In the genomic region with DNA sequence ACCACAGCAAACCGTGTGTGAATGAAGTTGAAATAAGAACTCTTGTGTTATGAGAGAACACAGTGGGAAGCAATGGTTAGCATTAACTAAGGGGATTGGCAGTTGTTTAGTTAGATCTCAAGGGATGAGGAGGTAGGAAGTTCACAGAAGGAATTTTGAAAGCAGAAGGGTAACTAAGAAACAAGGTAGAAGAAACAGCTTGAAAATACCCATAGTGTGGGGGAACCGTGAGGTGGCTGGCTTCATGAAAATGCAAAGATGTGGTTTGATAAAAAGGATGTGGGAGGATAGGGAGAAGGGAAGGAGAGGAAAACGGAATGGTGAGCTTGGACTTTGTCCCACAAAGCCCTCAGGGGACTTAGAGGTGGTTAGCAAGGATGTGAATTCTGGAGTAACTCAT, we compare ENCODE assay signal across 25 mouse cellular contexts.
DNase-seq lines count a peak whose midpoint lies in the region; ATAC-seq and TF ChIP-seq lines count a peak whose summit lies in the region.
"Had no signal": no experiment of that assay in that cellular context is flagged by ENCODE, and none has a peak within 500 bp of the region (broad histone marks: within the 10 kb centered on the region; RNA-seq: fewer than 3 reads in every experiment).

No protein-coding gene starts in this region.

- no peak for TF ChIP-seq CTCF in heart, adult 2 months (IDR thresholded peaks at IDR 0.05)
- TF ChIP-seq CTCF in left cerebral cortex, adult 2 months (IDR thresholded peaks at IDR 0.05), result no peak

- H3K4me3 ChIP-seq in forebrain, embryonic 13.5 days, result no peak overlapping the region
- H3K4me3 ChIP-seq in forebrain, embryonic 11.5 days (ENCODE audit: low read depth, low read length), result no peak overlapping the region
- no peak overlapping the region for H3K4me3 ChIP-seq in heart, embryonic 10.5 days
- H3K4me3 ChIP-seq in heart, adult 2 months, result no peak overlapping the region
- H3K4me3 ChIP-seq in left cerebral cortex, adult 2 months, result no peak overlapping the region
- H3K4me3 ChIP-seq: embryonic facial prominence, embryonic 10.5 days; embryonic facial prominence, embryonic 12.5 days; forebrain, embryonic 12.5 days; forebrain, embryonic 15.5 days had no signal

- intact Hi-C loops in heart, adult 2 months (cut with DNase I), result no loop called here
- intact Hi-C loops in left cerebral cortex, adult 2 months (cut with DNase I), result no loop called here

- no peak for TF ChIP-seq EP300 in heart, adult 2 months (IDR thresholded peaks at IDR 0.05; ENCODE audit: insufficient read depth, low read depth, low read length)

- no peaks in the 10 kb centered on the region; the same call in 1 of the 2 replicates for H3K4me1 ChIP-seq in forebrain, embryonic 13.5 days
- H3K4me1 ChIP-seq in forebrain, embryonic 11.5 days (replicated peaks; ENCODE audit: control insufficient read depth, insufficient read depth, low read length), result no peaks in the 10 kb centered on the region
- no peaks in the 10 kb centered on the region for H3K4me1 ChIP-seq in heart, embryonic 10.5 days
- H3K4me1 ChIP-seq in heart, adult 2 months (ENCODE audit: control insufficient read depth, insufficient read depth, low read length), result no peaks in the 10 kb centered on the region
- H3K4me1 ChIP-seq: embryonic facial prominence, embryonic 10.5 days; embryonic facial prominence, embryonic 12.5 days; forebrain, embryonic 12.5 days had no signal

- no peaks in the 10 kb centered on the region for H3K9me3 ChIP-seq in forebrain, embryonic 13.5 days (replicated peaks)
- no peaks in the 10 kb centered on the region for H3K9me3 ChIP-seq in forebrain, embryonic 11.5 days (ENCODE audit: control insufficient read depth, low read length)
- no peaks in the 10 kb centered on the region for H3K9me3 ChIP-seq in heart, embryonic 10.5 days
- H3K9me3 ChIP-seq: embryonic facial prominence, embryonic 10.5 days; embryonic facial prominence, embryonic 12.5 days; forebrain, embryonic 12.5 days; forebrain, embryonic 15.5 days; G1E had no signal

- peak overlapping the region; percentile 65; the same call in 1 of the 2 replicates for H3K27ac ChIP-seq in forebrain, embryonic 13.5 days
- H3K27ac ChIP-seq in forebrain, embryonic 11.5 days (ENCODE audit: low read depth, low read length), result no peak overlapping the region
- no peak overlapping the region for H3K27ac ChIP-seq in heart, embryonic 10.5 days
- H3K27ac ChIP-seq in heart, adult 2 months, result no peak overlapping the region
- H3K27ac ChIP-seq in left cerebral cortex, adult 2 months, result peak overlapping the region; percentile 42; the same call in 1 of the 2 replicates
- H3K27ac ChIP-seq: embryonic facial prominence, embryonic 10.5 days; embryonic facial prominence, embryonic 12.5 days; forebrain, embryonic 12.5 days had no signal

- ATAC-seq in forebrain, embryonic 13.5 days, result no peak
- ATAC-seq in forebrain, embryonic 11.5 days (replicated peaks; ENCODE audit: low FRiP score), result no peak
- ATAC-seq: CD4-positive, CD25-positive, alpha-beta regulatory T cell, adult 4 months; forebrain, embryonic 15.5 days; forebrain, postnatal 0 days had no signal

- no peaks in the 10 kb centered on the region for H3K79me2 ChIP-seq in heart, adult 2 months (replicated peaks; ENCODE audit: control insufficient read depth, insufficient read depth, low read length)

- no peaks in the 10 kb centered on the region for H3K27me3 ChIP-seq in forebrain, embryonic 13.5 days
- no peaks in the 10 kb centered on the region for H3K27me3 ChIP-seq in forebrain, embryonic 11.5 days (ENCODE audit: control insufficient read depth, insufficient read depth, low read length)
- H3K27me3 ChIP-seq in heart, embryonic 10.5 days (ENCODE audit: insufficient read depth, poor library complexity, severe bottlenecking), result no peaks in the 10 kb centered on the region
- no peaks in the 10 kb centered on the region for H3K27me3 ChIP-seq in heart, adult 2 months (ENCODE audit: control insufficient read depth, insufficient read depth, low read length)
- H3K27me3 ChIP-seq: CH12.LX; embryonic facial prominence, embryonic 12.5 days; forebrain, embryonic 12.5 days; forebrain, embryonic 15.5 days had no signal

- H3K36me3 ChIP-seq in forebrain, embryonic 13.5 days (ENCODE audit: poor library complexity, severe bottlenecking), result peaks cover 66% of the 10 kb centered on the region
- H3K36me3 ChIP-seq in forebrain, embryonic 11.5 days (ENCODE audit: control insufficient read depth, insufficient read depth, low read length), result peaks cover 4% of the 10 kb centered on the region; the same call in 1 of the 2 replicates
- H3K36me3 ChIP-seq in heart, embryonic 10.5 days, result no peaks in the 10 kb centered on the region
- no peaks in the 10 kb centered on the region for H3K36me3 ChIP-seq in heart, adult 2 months (ENCODE audit: control insufficient read depth, insufficient read depth, low read length)
- H3K36me3 ChIP-seq: G1E had no signal

- WGBS in forebrain, embryonic 13.5 days, result 86% methylated on average over 3 of the region's 3 CpGs
- 85% methylated on average over 3 of the region's 3 CpGs for WGBS in forebrain, embryonic 11.5 days
- 63% methylated on average over 3 of the region's 3 CpGs for WGBS in heart, embryonic 10.5 days
- WGBS in heart, adult 2 months, result 50% methylated on average over 3 of the region's 3 CpGs

- H3K4me2 ChIP-seq in forebrain, embryonic 13.5 days, result no peak overlapping the region
- H3K4me2 ChIP-seq in forebrain, embryonic 11.5 days (ENCODE audit: low read depth, low read length, severe bottlenecking), result no peak overlapping the region
- H3K4me2 ChIP-seq: embryonic facial prominence, embryonic 12.5 days; forebrain, embryonic 12.5 days; forebrain, embryonic 15.5 days had no signal

- DNase-seq in forebrain, embryonic 11.5 days (ENCODE audit: low spot score), result no peak
- DNase-seq in heart, embryonic 10.5 days (ENCODE audit: low spot score), result peak; percentile 14
- DNase-seq in heart, adult 2 months, result no peak
- no peak for DNase-seq in left cerebral cortex, adult 2 months (ENCODE audit: extremely low spot score in 1 of 2, low spot score in 2 of 2)
- no peak for DNase-seq in left cerebral cortex, adult 11 months (ENCODE audit: low spot score)
- peak; percentile 58 for DNase-seq in telencephalon, adult 2 months (ENCODE audit: low read depth, low spot score)
- no peak for DNase-seq in lung, postnatal 14 days
- DNase-seq: adrenal gland, adult 2 months; adrenal gland, postnatal 10 days; adrenal gland, postnatal 25 days; B cell, adult 2 months; cerebellum, adult 11-12 months; cerebellum, adult 2 months; cerebellum, adult 9-10 months; cerebellum, postnatal 10 days; cerebellum, postnatal 25 days; forebrain, postnatal 0 days had no signal

- no peak overlapping the region for H3K9ac ChIP-seq in forebrain, embryonic 13.5 days
- no peak overlapping the region for H3K9ac ChIP-seq in forebrain, embryonic 11.5 days (ENCODE audit: low read length)
- no peak overlapping the region for H3K9ac ChIP-seq in heart, adult 2 months (ENCODE audit: low read depth, low read length)
- H3K9ac ChIP-seq: embryonic facial prominence, embryonic 12.5 days; forebrain, embryonic 12.5 days; forebrain, embryonic 15.5 days; forebrain, postnatal 0 days had no signal

- TF ChIP-seq POLR2A in heart, adult 2 months (IDR thresholded peaks at IDR 0.05; ENCODE audit: insufficient read depth, low read depth, low read length), result no peak

Comparison
In these comparisons a context has a peak if more than half of its experiments do, and no peak if none do; other contexts are left out.
1. H3K27ac ChIP-seq: peak in forebrain, embryonic 13.5 days (single experiment) and left cerebral cortex, adult 2 months (single experiment); none in forebrain, embryonic 11.5 days (single experiment), heart, embryonic 10.5 days (single experiment) and heart, adult 2 months (single experiment).
2. DNase-seq: peak in heart, embryonic 10.5 days (single experiment) and telencephalon, adult 2 months (single experiment); none in forebrain, embryonic 11.5 days (single experiment), heart, adult 2 months (0 of 2), left cerebral cortex, adult 2 months (0 of 2), left cerebral cortex, adult 11 months (single experiment) and lung, postnatal 14 days (single experiment).